Mouse (Mus musculus): ENCODE results near the gene Ccdc184. TPM values are rescaled to one million over a fixed set of nuclear protein-coding genes. Genes with fewer than 3 reads are reported as not detected.

Gene Ccdc184
- polyA plus RNA-seq (2014; fragmentation: Nextera tagmentation; extraction: Ambion mirVana) = 8.7 and 10.1 TPM in 2 replicates

DNA sequence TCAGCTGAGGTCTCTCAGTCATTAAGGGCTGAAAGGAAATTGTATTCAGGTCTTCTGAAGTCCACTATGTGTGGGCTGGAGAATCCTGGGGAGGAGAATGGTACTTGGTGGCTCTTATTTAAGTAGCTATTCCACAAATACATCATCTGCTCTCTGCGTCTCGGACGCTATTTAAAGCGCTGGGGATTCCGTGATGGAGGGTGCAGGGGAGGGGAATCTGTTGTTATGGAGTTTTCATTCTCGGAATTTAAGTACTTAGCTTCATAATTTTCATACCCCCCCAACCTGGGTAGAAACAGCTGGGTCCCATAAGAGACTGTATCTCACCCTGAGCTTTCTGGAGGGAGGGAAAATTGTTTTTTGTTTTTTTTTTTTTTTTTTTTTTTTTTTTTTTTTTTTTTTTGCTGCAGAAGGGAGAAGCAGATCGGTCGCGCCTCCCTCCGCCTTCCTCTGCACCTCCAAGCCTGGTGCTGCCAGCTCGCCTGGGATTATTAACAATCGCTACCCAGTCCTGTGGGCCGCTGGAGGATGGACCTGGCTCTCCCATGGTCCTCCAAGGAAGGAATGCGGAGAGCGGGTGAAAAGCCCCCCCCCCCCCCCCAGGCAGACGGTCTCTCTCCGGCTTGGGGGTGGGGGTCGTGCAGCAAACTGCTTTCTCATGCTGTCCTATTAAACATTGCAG lies at the start of gene Ccdc184:
Ccdc184 (plus strand) TSS at position 196 of the 682 bp plus-strand sequence.
- Histone ChIP-seq H3K27me3 (ENCODE audit: control insufficient read depth, insufficient read depth, low read length) (peaks cover 20% of the 10 kb centered on the region), H3K4me2 (ENCODE audit: low read depth, low read length, severe bottlenecking) (peak within 1 kb of the TSS; percentile 87), H3K4me3 (ENCODE audit: low read depth, low read length) (peak within 1 kb of the TSS; percentile 44), H3K27ac (ENCODE audit: low read depth, low read length) (peak within 1 kb of the TSS; percentile 92), H3K4me1 (replicated peaks; ENCODE audit: control insufficient read depth, insufficient read depth, low read length) (peaks cover 11% of the 10 kb centered on the region; the same call in 1 of the 2 replicates), H3K9ac (ENCODE audit: low read length) (peak within 1 kb of the TSS; percentile 62), H3K36me3 (ENCODE audit: control insufficient read depth, insufficient read depth, low read length) (no peaks in the 10 kb centered on the region), H3K9me3 (ENCODE audit: control insufficient read depth, low read length) (no peaks in the 10 kb centered on the region)
- peak; percentile 76 for ATAC-seq (replicated peaks; ENCODE audit: low FRiP score)
- under 1% methylated on average over 18 of the region's 18 CpGs for WGBS
- DNase-seq (ENCODE audit: low spot score) = no peak

GRCm38 (mm10) chr15:98119363-98119762 lies 47.6 kb upstream of the Ccdc184 start:
- Histone ChIP-seq H3K27ac (ENCODE audit: low read depth, low read length) (no peak overlapping the region), H3K9ac (ENCODE audit: low read length) (no peak overlapping the region), H3K4me2 (ENCODE audit: low read depth, low read length, severe bottlenecking) (no peak overlapping the region), H3K27me3 (ENCODE audit: control insufficient read depth, insufficient read depth, low read length) (no peaks in the 10 kb centered on the region), H3K9me3 (ENCODE audit: control insufficient read depth, low read length) (no peaks in the 10 kb centered on the region), H3K36me3 (ENCODE audit: control insufficient read depth, insufficient read depth, low read length) (peaks cover 4% of the 10 kb centered on the region; the same call in 1 of the 2 replicates), H3K4me1 (replicated peaks; ENCODE audit: control insufficient read depth, insufficient read depth, low read length) (no peaks in the 10 kb centered on the region), H3K4me3 (ENCODE audit: low read depth, low read length) (no peak overlapping the region)
- ATAC-seq (replicated peaks; ENCODE audit: low FRiP score) = no peak
- no peak for DNase-seq (ENCODE audit: low spot score)
- 86% methylated on average over 12 of the region's 12 CpGs for WGBS

GRCm38 (mm10) chr15:98120831-98121230 lies 46.1 kb upstream of the Ccdc184 start:
- no peaks in the 10 kb centered on the region for H3K4me1 ChIP-seq (replicated peaks; ENCODE audit: control insufficient read depth, insufficient read depth, low read length)
- H3K27ac ChIP-seq (ENCODE audit: low read depth, low read length) = no peak overlapping the region
- 94% methylated on average over 20 of the region's 20 CpGs for WGBS
- no peak overlapping the region for H3K4me3 ChIP-seq (ENCODE audit: low read depth, low read length)
- H3K36me3 ChIP-seq (ENCODE audit: control insufficient read depth, insufficient read depth, low read length) = peaks cover 4% of the 10 kb centered on the region; the same call in 1 of the 2 replicates
- H3K4me2 ChIP-seq (ENCODE audit: low read depth, low read length, severe bottlenecking) = no peak overlapping the region
- no peaks in the 10 kb centered on the region for H3K9me3 ChIP-seq (ENCODE audit: control insufficient read depth, low read length)
- H3K27me3 ChIP-seq (ENCODE audit: control insufficient read depth, insufficient read depth, low read length) = no peaks in the 10 kb centered on the region
- no peak for ATAC-seq (replicated peaks; ENCODE audit: low FRiP score)
- no peak for DNase-seq (ENCODE audit: low spot score)
- no peak overlapping the region for H3K9ac ChIP-seq (ENCODE audit: low read length)

GRCm38 (mm10) chr15:98131001-98131400 lies 36.0 kb upstream of the Ccdc184 start:
- H3K36me3 ChIP-seq (ENCODE audit: control insufficient read depth, insufficient read depth, low read length) = peaks cover 4% of the 10 kb centered on the region
- H3K9me3 ChIP-seq (ENCODE audit: control insufficient read depth, low read length) = no peaks in the 10 kb centered on the region
- no peak for ATAC-seq (replicated peaks; ENCODE audit: low FRiP score)

GRCm38 (mm10) chr15:98131451-98131850 lies 35.5 kb upstream of the Ccdc184 start:
- H3K9ac ChIP-seq (ENCODE audit: low read length) = no peak overlapping the region
- 88% methylated on average over 7 of the region's 7 CpGs for WGBS
- H3K36me3 ChIP-seq (ENCODE audit: control insufficient read depth, insufficient read depth, low read length) = peaks cover 4% of the 10 kb centered on the region
- H3K27me3 ChIP-seq (ENCODE audit: control insufficient read depth, insufficient read depth, low read length) = no peaks in the 10 kb centered on the region
- DNase-seq (ENCODE audit: low spot score) = no peak
- no peak overlapping the region for H3K27ac ChIP-seq (ENCODE audit: low read depth, low read length)
- H3K4me1 ChIP-seq (replicated peaks; ENCODE audit: control insufficient read depth, insufficient read depth, low read length) = no peaks in the 10 kb centered on the region
- no peak overlapping the region for H3K4me3 ChIP-seq (ENCODE audit: low read depth, low read length)
- H3K4me2 ChIP-seq (ENCODE audit: low read depth, low read length, severe bottlenecking) = no peak overlapping the region
- no peak for ATAC-seq (replicated peaks; ENCODE audit: low FRiP score)
- no peaks in the 10 kb centered on the region for H3K9me3 ChIP-seq (ENCODE audit: control insufficient read depth, low read length)

More at GRCm38 (mm10) chr15:98131001-98131400, 36.0 kb upstream of the Ccdc184 start:
- Histone ChIP-seq H3K27me3 (ENCODE audit: control insufficient read depth, insufficient read depth, low read length) (no peaks in the 10 kb centered on the region), H3K27ac (ENCODE audit: low read depth, low read length) (no peak overlapping the region), H3K4me2 (ENCODE audit: low read depth, low read length, severe bottlenecking) (no peak overlapping the region), H3K9ac (ENCODE audit: low read length) (no peak overlapping the region), H3K4me1 (replicated peaks; ENCODE audit: control insufficient read depth, insufficient read depth, low read length) (no peaks in the 10 kb centered on the region), H3K4me3 (ENCODE audit: low read depth, low read length) (no peak overlapping the region)
- DNase-seq (ENCODE audit: low spot score) = no peak
- 96% methylated on average over 4 of the region's 4 CpGs for WGBS

DNA sequence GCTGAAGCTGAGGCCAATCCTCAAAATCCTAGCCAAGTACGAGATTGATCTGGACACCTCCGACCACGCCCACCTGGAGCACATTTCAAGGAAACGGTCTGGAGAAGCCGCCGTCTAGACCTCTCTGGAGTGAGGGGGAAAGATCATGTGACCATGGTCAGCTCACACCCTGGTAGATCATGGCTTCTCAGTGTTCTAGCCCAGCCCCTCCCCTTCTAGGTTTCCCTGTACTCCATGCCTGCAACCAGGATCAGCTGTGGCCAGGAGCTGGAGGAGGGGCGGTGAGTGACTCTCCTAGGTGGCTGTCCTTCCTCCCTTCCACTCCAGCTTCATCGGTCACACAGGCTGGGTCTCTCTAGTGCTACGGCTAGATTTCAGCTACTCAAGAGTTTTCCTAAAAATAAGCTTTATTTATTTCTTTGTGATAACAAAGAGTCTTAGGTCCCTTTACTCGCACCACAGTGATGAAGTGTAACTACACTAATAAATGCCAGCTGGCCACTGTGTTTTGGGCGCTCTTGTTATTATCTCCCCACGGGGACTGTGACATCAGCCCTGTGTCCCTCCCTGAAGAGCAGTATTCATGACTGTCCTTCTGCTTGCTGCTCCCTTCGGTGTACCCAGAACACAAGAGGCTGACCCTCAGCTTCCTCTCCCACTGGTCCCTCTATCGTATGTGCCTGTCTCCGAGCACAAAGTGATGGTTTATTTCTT lies 34.9 kb upstream of the Ccdc184 start:
- no peak overlapping the region for H3K4me3 ChIP-seq (ENCODE audit: low read depth, low read length)
- no peak overlapping the region for H3K4me2 ChIP-seq (ENCODE audit: low read depth, low read length, severe bottlenecking)
- no peaks in the 10 kb centered on the region for H3K27me3 ChIP-seq (ENCODE audit: control insufficient read depth, insufficient read depth, low read length)
- no peak overlapping the region for H3K27ac ChIP-seq (ENCODE audit: low read depth, low read length)
- 89% methylated on average over 15 of the region's 15 CpGs for WGBS
- DNase-seq (ENCODE audit: low spot score) (no peak), ATAC-seq (replicated peaks; ENCODE audit: low FRiP score) (no peak)
- H3K9ac ChIP-seq (ENCODE audit: low read length) = no peak overlapping the region
- H3K36me3 ChIP-seq (ENCODE audit: control insufficient read depth, insufficient read depth, low read length) = peaks cover 4% of the 10 kb centered on the region
- no peaks in the 10 kb centered on the region for H3K4me1 ChIP-seq (replicated peaks; ENCODE audit: control insufficient read depth, insufficient read depth, low read length)
- H3K9me3 ChIP-seq (ENCODE audit: control insufficient read depth, low read length) = no peaks in the 10 kb centered on the region

GRCm38 (mm10) chr15:98133471-98133870 lies 33.5 kb upstream of the Ccdc184 start:
- Histone ChIP-seq H3K4me3 (ENCODE audit: low read depth, low read length) (no peak overlapping the region), H3K36me3 (ENCODE audit: control insufficient read depth, insufficient read depth, low read length) (peaks cover 4% of the 10 kb centered on the region), H3K27me3 (ENCODE audit: control insufficient read depth, insufficient read depth, low read length) (no peaks in the 10 kb centered on the region), H3K4me2 (ENCODE audit: low read depth, low read length, severe bottlenecking) (no peak overlapping the region), H3K9me3 (ENCODE audit: control insufficient read depth, low read length) (no peaks in the 10 kb centered on the region), H3K27ac (ENCODE audit: low read depth, low read length) (no peak overlapping the region), H3K4me1 (replicated peaks; ENCODE audit: control insufficient read depth, insufficient read depth, low read length) (no peaks in the 10 kb centered on the region), H3K9ac (ENCODE audit: low read length) (no peak overlapping the region)
- ATAC-seq (replicated peaks; ENCODE audit: low FRiP score) (no peak), DNase-seq (ENCODE audit: low spot score) (no peak)
- 86% methylated on average over 3 of the region's 3 CpGs for WGBS

DNA sequence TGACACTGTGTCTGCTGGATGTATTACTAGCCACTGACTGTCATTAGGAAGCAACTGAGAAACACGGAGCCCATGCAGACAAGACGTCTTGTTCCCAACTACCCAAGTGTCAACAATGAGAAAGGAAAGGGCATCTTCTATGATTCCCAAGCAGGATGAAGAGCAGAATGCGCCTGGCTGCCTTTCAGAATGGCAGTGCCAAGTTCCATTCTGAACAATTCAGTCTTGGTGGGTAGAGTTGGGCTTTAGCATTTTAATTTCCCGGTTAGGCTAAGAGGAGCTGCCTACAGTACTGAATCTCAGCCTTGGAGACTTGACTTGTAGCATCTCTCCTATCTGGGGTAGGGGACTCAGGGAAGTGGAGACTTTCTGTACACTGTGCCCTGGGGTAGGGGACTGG lies 32.9 kb upstream of the Ccdc184 start:
- Histone ChIP-seq H3K9ac (ENCODE audit: low read length) (no peak overlapping the region), H3K4me1 (replicated peaks; ENCODE audit: control insufficient read depth, insufficient read depth, low read length) (no peaks in the 10 kb centered on the region)

More for the DNA sequence above, 32.9 kb upstream of the Ccdc184 start:
- peaks cover 4% of the 10 kb centered on the region for H3K36me3 ChIP-seq (ENCODE audit: control insufficient read depth, insufficient read depth, low read length)
- H3K9me3 ChIP-seq (ENCODE audit: control insufficient read depth, low read length) = no peaks in the 10 kb centered on the region
- ATAC-seq (replicated peaks; ENCODE audit: low FRiP score) (no peak), DNase-seq (ENCODE audit: low spot score) (no peak)
- no peak overlapping the region for H3K4me2 ChIP-seq (ENCODE audit: low read depth, low read length, severe bottlenecking)
- H3K27ac ChIP-seq (ENCODE audit: low read depth, low read length) = no peak overlapping the region
- H3K27me3 ChIP-seq (ENCODE audit: control insufficient read depth, insufficient read depth, low read length) = no peaks in the 10 kb centered on the region
- WGBS = 93% methylated on average over 4 of the region's 4 CpGs
- H3K4me3 ChIP-seq (ENCODE audit: low read depth, low read length) = no peak overlapping the region
